Mouse (Mus musculus) kidney, postnatal 14 days (tissue): Measurements from ENCODE around the gene 2310022B05Rik.

Experiments
- DNase-seq: peaks from one replicate; pipeline ENCODE4 v3.0.0; 2022; ENCODE audit warnings: mixed read lengths

Gene 2310022B05Rik

GRCm38 (mm10) chr8:124663112-124663873 is at the start of gene 2310022B05Rik:
Gene 2310022B05Rik, minus strand, starts transcription at chr8:124663369.
- DNase-seq = peak; percentile 93

- no peak for DNase-seq
These were observed 42.7 kb upstream of the 2310022B05Rik start for GRCm38 (mm10) chr8:124705823-124706222.

DNA sequence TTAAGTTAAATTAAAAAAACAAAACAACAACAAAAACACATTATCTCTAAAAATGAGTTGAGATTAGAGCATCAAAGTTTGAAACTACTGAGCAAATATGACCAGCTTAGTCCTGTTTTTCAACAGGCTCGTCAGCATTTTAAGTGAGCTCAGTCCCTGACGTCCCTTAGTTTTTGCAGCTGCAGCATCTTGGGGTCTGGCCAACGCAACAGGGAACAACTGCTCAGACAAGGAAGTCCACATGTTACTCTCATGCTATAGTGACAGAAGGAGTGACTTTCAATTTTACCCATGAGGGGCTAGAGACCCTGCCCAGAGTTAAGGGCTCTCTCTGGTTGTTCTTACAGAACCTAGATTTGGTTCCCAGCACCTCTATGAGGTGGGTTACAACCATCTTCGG is 41.2 kb upstream of the 2310022B05Rik start:
- no peak for DNase-seq

DNA sequence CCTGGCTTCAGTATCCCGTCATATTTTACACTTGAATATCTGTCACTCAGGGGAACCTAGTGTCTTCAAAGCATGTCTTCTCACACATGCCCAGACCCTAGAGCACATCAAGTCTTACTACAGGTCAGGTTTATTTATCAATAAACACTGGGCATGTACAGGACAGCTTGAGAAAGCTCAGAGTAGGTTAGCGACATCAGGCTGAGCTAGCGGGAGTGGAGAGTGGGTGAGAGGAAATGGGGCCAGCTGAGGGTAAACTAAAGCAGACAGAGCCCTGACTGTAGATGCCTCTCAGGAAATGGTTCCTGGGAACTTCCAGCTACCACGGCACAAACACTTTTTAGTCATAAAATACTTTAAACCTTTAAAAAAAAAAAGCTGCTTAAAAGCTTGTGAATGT is 40.4 kb upstream of the 2310022B05Rik start:
- no peak for DNase-seq

GRCm38 (mm10) chr8:124702183-124702582 is 39.0 kb upstream of the 2310022B05Rik start:
- DNase-seq = no peak

GRCm38 (mm10) chr8:124701023-124701422 is 37.9 kb upstream of the 2310022B05Rik start:
- no peak for DNase-seq

- no peak for DNase-seq
These were observed 37.1 kb upstream of the 2310022B05Rik start for GRCm38 (mm10) chr8:124700271-124700670.

DNA sequence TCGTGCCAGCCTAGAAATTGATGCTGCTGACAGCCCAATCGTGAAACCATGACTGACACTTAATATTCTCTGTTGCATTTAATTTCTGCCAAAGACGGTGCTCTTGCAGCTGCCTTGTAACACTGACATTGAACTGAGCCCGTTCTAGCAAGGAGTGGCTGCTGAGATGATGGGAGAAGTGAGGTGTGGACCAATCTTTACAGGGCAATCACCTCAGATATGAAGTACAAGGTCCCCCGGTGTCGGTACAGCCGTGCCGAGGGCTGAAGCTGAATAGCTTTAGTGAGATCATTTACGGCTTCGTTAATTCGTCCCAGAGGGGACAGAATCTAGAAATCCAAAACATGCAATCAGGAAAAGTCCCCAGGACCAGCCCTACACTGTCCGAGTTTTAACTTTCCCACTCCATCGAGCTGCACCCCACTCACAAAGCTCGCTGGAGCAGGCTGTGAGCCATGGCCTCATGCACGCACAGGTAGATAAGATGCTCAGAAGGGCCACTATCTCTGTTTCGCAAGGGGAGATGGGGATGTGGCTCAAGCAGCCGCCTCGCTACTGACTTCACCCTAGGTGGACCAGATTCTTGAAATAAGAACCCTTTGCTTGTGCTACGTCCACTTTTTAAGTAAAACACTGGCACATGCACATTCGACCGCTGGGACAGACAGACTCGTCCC is 32.4 kb upstream of the 2310022B05Rik start:
- no peak for DNase-seq

GRCm38 (mm10) chr8:124691706-124692105 is 28.5 kb upstream of the 2310022B05Rik start:
- DNase-seq = no peak

DNA sequence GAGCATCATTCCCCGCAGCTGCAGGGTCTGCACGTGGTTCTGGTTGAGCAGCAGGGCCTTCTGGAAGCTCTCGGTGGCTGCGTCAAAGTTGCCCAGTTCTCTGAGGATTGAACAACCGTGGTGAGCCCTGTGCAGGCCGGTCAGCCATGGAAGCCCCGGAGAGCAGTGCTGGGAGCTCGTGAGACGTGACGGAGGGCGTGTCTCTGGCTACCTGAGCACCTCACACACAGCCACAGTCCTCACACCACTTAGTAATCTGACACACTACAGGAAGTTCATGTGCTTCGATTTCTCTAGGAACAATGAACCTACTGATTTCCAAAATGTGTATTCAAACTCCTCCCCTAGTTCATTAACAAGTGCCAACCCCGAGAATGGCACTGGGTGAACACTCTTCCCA is 25.7 kb upstream of the 2310022B05Rik start:
- DNase-seq = no peak

DNA sequence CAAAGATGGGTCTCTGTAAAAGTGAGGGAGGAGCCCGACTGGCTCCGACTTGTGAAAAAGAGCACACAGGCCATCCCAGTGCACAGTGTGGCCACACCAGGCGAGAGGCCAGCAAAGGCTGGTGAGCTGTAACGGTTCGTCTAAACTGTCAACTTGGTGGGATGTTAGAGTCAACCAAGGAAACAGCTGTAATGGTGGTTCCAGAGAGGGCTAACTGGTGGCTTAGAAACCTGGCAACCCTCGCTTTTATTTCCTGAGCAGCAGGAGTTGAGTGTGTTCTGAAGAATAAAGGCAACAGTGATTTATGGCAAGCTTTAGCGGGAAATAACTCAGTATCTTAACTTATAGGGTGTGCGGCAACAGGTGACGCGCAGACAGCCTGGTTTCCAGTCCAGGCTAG is 19.0 kb upstream of the 2310022B05Rik start:
- DNase-seq = no peak

DNA sequence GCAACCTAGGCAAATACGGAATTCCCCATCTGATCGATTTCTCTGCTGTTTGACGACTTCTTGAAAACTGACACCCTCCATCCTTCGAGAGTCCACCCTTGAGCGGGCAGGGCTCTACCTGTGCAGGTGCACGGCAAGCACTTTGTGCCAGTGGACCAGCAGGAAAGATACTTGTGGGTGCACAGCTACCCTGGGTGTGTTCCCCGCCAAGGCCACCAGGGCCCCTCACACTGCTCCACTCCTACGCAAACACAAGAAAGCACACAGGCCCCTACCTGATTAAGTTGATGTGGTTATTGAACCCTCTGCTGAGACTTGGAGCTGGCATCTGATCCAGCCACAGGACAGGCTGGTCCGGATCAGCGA is 18.6 kb upstream of the 2310022B05Rik start:
- no peak for DNase-seq

DNA sequence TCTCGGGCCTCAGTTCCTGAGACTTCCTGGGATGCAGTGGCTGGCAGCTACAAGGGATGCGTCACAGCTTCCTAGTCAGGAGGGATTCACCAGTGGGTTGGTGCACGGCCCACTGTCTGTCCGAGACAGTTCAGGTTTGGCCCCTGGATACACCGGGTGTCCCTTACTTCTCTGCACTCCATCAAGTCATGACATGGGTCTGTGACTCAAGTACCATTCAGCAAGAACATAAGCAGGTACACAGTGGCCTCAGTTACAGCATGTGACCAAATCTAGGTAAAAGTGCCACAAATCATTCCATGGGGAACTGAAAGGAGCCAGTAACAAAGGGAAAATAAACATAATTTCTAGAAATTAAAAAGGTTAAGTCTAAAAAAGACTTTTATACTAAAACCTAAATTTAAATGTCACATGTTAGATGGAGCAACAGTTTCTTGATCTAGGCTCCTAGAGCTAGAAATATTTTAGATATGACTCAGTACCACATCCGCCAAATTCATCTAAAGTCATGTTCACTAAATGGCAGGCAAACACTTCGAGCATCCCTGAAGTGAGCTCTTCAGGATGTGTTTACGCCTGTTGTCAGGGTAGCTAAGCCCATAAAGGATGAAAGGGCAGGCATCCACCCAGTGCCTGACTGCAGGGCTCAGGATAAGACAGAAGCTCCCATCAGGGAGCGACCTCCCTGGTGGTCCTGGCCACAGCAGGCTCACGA is 18.1 kb upstream of the 2310022B05Rik start:
- DNase-seq = no peak

- no peak for DNase-seq
These were observed 15.1 kb upstream of the 2310022B05Rik start for GRCm38 (mm10) chr8:124678246-124678645.

DNA sequence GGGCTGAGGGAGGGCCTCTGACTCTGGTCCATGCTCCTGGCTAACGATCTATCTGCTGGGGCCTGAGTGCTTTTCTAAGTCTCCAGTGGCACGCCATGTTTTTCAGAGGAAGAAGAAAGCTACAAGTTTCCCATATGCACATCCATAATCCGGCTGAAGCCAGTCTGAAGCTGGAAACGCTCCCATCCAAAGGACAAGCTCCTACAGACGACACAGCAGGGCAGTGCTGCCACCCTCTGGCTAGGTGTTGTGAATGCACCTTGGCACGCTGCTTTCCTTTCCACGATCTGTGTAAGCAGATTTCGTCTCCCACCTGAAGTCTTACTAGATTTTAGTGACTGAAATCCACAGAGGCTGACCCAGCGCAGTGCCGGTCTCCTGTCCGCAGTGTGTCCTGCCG is 14.3 kb upstream of the 2310022B05Rik start:
- peak; percentile 87 for DNase-seq

DNA sequence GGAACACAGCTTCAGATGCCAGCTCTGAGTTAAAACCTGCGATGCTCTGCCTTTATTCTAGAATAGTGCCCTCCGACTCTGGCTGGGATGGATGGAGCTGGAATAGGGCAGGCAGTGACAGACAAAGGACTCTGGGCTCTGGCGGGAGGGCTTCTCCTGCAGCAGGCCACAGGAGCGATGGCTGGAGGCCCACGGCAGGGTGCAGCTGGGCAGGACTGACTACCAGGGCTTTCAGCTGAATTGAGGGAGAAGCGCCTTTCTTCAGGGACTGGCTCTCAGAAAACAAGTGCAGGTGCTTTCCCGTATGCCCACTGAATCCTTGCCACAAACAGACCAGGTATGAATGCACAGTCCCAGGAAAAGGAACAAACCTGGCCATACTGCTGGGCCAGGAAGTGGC is 13.9 kb upstream of the 2310022B05Rik start:
- DNase-seq = no peak

- DNase-seq = no peak
These were observed 13.5 kb upstream of the 2310022B05Rik start for GRCm38 (mm10) chr8:124676661-124677060.

DNA sequence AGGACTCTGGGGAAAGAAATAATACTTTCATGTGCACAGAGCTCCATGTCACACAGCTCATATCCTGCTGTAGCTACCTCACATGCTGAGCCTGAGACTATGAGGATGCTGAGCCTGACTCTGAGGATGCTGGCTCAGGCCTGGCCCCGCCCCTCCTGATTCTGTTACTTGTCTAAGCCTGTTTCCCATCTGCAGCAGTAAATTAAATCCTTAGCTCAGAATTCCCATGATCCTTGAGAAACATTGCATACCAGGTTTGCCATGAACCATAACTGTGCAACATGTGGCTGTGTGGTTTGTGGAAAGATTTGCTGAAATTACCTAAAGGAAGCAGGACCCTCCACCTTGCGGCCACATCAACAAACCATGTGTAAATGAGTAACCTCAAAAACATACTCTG is 9.2 kb upstream of the 2310022B05Rik start:
- no peak for DNase-seq

GRCm38 (mm10) chr8:124668798-124669197 is 5.6 kb upstream of the 2310022B05Rik start:
- DNase-seq = no peak

- no peak for DNase-seq
These were observed 1.2 kb upstream of the 2310022B05Rik start for GRCm38 (mm10) chr8:124664414-124664813.

DNA sequence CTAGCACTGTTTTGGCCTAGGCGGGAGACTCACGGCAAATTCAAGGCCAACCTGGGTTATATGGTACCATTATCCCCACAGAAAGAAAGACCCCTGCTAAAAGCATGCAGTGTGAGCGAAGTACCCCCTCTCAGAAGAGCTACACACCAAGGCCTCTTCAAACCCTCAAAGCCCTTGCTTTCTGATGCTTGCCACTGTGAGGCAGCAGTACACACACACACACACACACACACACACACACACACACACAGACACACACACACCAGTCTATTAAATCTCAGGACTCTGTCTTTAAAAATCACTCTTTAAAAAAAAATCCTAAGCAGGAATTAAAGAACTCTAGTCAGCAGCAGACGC is 683 bp upstream of the 2310022B05Rik start:
- no peak for DNase-seq

DNA sequence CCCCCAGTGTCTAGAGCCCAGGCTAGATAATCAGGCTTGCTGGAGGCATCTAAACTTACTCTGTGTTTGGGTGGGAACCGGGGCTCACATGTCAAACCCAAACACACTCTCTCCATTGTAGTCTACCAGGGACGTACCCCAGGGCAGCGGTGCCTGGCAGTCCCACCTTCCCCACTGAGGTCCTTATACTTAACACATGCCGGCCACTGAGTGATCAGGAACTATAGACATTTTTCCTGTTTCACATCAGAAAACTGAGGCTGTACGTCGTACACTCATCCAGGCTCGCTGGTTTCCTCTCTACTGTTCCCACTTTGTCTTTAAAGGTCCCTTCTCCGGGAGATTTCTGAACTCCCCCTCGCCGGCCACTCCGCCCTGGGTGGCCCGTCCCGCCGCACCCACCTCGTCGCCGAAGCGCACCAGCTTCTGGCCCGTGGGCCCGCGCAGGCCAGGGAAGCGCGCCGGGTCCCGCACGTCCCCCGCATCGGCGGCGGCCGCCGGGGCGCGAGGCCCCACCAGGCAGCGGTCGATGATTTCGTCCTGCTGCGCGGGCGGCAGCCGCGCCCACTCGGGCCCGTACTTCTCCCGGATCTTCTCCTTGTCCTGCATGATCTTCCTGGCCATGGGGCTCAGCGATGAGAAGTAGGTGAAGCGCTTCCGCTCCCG is 590 bp downstream of the 2310022B05Rik start:
- no peak for DNase-seq

DNA sequence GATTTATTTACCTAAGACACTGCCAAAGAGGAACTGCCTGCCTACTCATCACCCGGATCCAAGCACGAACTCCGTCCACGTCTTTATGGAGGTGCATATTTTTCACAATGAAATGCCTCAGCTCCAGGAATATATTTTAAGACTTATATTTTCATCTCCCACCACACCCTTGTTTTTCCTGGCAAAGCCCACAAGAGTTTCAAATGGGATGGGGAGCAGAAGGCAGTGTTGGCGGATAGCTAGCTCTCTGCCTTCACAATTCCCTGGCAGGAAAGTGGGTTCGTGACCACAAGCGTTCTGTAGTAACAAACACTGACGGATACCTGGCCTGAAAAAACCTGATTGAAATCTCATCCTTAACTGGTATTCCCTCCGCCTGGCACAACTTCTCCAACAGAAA is 1.4 kb downstream of the 2310022B05Rik start:
- DNase-seq = peak; percentile 26
